Mouse (Mus musculus): ENCODE results near the gene Smyd1.

- no peak for TF ChIP-seq POLR2A (IDR thresholded peaks at IDR 0.05; ENCODE audit: borderline replicate concordance, insufficient read depth, low read length)
- no peak for TF ChIP-seq CTCF (IDR thresholded peaks at IDR 0.05; ENCODE audit: borderline replicate concordance, insufficient read depth, low read depth, low read length)
Observed at GRCm38 (mm10) chr6:71243258-71243657, 78.8 kb downstream of the Smyd1 start.

Measured in cerebellum, adult 2 months (tissue).